Mouse (Mus musculus): ENCODE measurements around the gene Tnnt3.

Tnnt3 gene

GRCm38 (mm10) chr7:142564955-142565643 is 66.5 kb downstream of the Tnnt3 start:
- DNase-seq (ENCODE audit: low spot score in 2 of 2): no peak

All from natural killer cell, adult 2 months (primary cell).